Mouse (Mus musculus) hematopoietic stem cell, adult 5-6 weeks (primary cell): ENCODE results near the gene Lrba. TPM values are rescaled to one million over a fixed set of nuclear protein-coding genes. Genes with fewer than 3 reads are reported as not detected.
A peak's percentile ranks its signal among the peaks of the same experiment; 100 is the strongest.

Experiments used
- ATAC-seq, 2 experiments: fragments of 125-278 bp in 1 of 2; replicated peaks in 1 of 2; 2 replicates each; pipeline ENCODE4 v1.8.0; 2016 to 2017; ENCODE audit warnings: inconsistent platforms in 2 of 2, mild to moderate bottlenecking in 2 of 2, moderate number of reproducible peaks in 2 of 2, low read depth in 1 of 2, moderate TSS enrichment in 1 of 2; ENCODE audit not compliant: low FRiP score in 2 of 2, poor library complexity in 2 of 2, severe bottlenecking in 2 of 2, insufficient read depth in 1 of 2, low TSS enrichment in 1 of 2
- total RNA-seq: library from RNA; stranded (forward); fragments of 172-1452, 232-1000 nt; gene quantifications from 2 replicates; pipeline ENCODE4 v1.2.3, GENCODE M21; 2017

The Lrba gene
- total RNA-seq, 1 experiment from 2014 or later, result 51.5 TPM

- ATAC-seq, result no peak
Observed at GRCm38 (mm10) chr3:86786280-86786679, 561.8 kb downstream of the Lrba start.

- no peak for ATAC-seq
Observed at GRCm38 (mm10) chr3:86786845-86787351, 562.4 kb downstream of the Lrba start.

GRCm38 (mm10) chr3:86787423-86788123 is 563.1 kb downstream of the Lrba start:
- ATAC-seq, result no peak

GRCm38 (mm10) chr3:86788711-86789110 is 564.2 kb downstream of the Lrba start:
- 0 out of 4 replicates have a peak, but pooled peaks of 1 of the 2 experiments have one; percentile 49 for ATAC-seq

GRCm38 (mm10) chr3:86789752-86790151 is 565.3 kb downstream of the Lrba start:
- no peak for ATAC-seq

- peak in 1 of 2 experiments; percentile 22; a peak in 1 of 4 replicates for ATAC-seq
Observed at GRCm38 (mm10) chr3:86793264-86793663, 568.8 kb downstream of the Lrba start.

GRCm38 (mm10) chr3:86793720-86794191 is 569.3 kb downstream of the Lrba start:
- no peak for ATAC-seq

- ATAC-seq, result 0 out of 4 replicates have a peak, but pooled peaks of 1 of the 2 experiments have one; percentile 36
Observed at GRCm38 (mm10) chr3:86796716-86797115, 572.2 kb downstream of the Lrba start.

- no peak for ATAC-seq
Observed at GRCm38 (mm10) chr3:86797871-86798460, 573.5 kb downstream of the Lrba start.

GRCm38 (mm10) chr3:86799041-86799440 is 574.6 kb downstream of the Lrba start:
- peak in 1 of 2 experiments; percentile 56; a peak in 1 of 4 replicates for ATAC-seq

GRCm38 (mm10) chr3:86800841-86801240 is 576.4 kb downstream of the Lrba start:
- no peak for ATAC-seq

GRCm38 (mm10) chr3:86802825-86803224 is 578.3 kb downstream of the Lrba start:
- no peak for ATAC-seq

GRCm38 (mm10) chr3:86804265-86804664 is 579.8 kb downstream of the Lrba start:
- no peak for ATAC-seq

GRCm38 (mm10) chr3:86806834-86807233 is 582.4 kb downstream of the Lrba start:
- no peak for ATAC-seq

GRCm38 (mm10) chr3:86807750-86808467 is 583.4 kb downstream of the Lrba start:
- ATAC-seq, result peak in 1 of 2 experiments; percentile 46; a peak in 1 of 4 replicates

- no peak for ATAC-seq
Observed at GRCm38 (mm10) chr3:86809199-86809598, 584.7 kb downstream of the Lrba start.

GRCm38 (mm10) chr3:86809646-86810045 is 585.2 kb downstream of the Lrba start:
- no peak for ATAC-seq

GRCm38 (mm10) chr3:86810908-86811307 is 586.4 kb downstream of the Lrba start:
- no peak for ATAC-seq
